Mouse (Mus musculus) limb, embryonic 14.5 days (tissue): ENCODE measurements at regions not wholly inside any gene's neighbourhood (a gene's known extent, or its start where the extent isn't known, plus 50 kb on each side); places are given as distances from the start of the nearest gene placed in this dataset.

Experiments
- ATAC-seq: fragments of 200-750 bp; cut with Nextera tagmentation; 2 replicates; pipeline ENCODE4 v1.8.0; 2017; ENCODE audit warnings: low read depth, moderate number of reproducible peaks, moderate TSS enrichment; ENCODE audit not compliant: low FRiP score
- DNase-seq: peaks from one replicate; pipeline ENCODE4 v3.0.0-alpha.2; 2015; ENCODE audit warnings: low spot score
- H3K27ac ChIP-seq: fragments of 300-500 bp; sonication (generic); replicated peaks from 2 replicates; pipeline ENCODE4 v1.5.1; 2014; ENCODE audit warnings: low read depth, mild to moderate bottlenecking, low read length, moderate library complexity, mixed read lengths
- H3K27me3 ChIP-seq: fragments of 300-500 bp; sonication (generic); 2 replicates; pipeline ENCODE4 v1.6.1; 2014; ENCODE audit warnings: low read length, mixed read lengths; ENCODE audit not compliant: control insufficient read depth, insufficient read depth
- H3K36me3 ChIP-seq: fragments of 300-500 bp; sonication (generic); 2 replicates; pipeline ENCODE4 v1.6.1; 2014; ENCODE audit warnings: mild to moderate bottlenecking, low read length, moderate library complexity, mixed read lengths; ENCODE audit not compliant: control insufficient read depth, insufficient read depth
- H3K4me1 ChIP-seq: fragments of 300-500 bp; sonication (generic); 2 replicates; pipeline ENCODE4 v1.6.1; 2014; ENCODE audit warnings: antibody characterized with exemption, low read length, mixed read lengths; ENCODE audit not compliant: control insufficient read depth, insufficient read depth
- H3K4me2 ChIP-seq: fragments of 300-500 bp; sonication (generic); replicated peaks from 2 replicates; pipeline ENCODE4 v1.6.1; 2014; ENCODE audit warnings: low read depth, mild to moderate bottlenecking, low read length, moderate library complexity; ENCODE audit not compliant: severe bottlenecking
- H3K4me3 ChIP-seq: fragments of 300-500 bp; sonication (generic); replicated peaks from 2 replicates; pipeline ENCODE4 v1.5.1; 2014; ENCODE audit warnings: low read length
- H3K9ac ChIP-seq: fragments of 300-500 bp; sonication (generic); 2 replicates; pipeline ENCODE4 v1.6.1; 2014; ENCODE audit warnings: mild to moderate bottlenecking, low read depth, low read length, moderate library complexity; ENCODE audit not compliant: severe bottlenecking
- H3K9me3 ChIP-seq: fragments of 300-500 bp; sonication (generic); 2 replicates; pipeline ENCODE4 v1.6.1; 2016; ENCODE audit warnings: low read length; ENCODE audit not compliant: control insufficient read depth
- POLR2A ChIP-seq: fragments of 200-500 bp; IDR thresholded peaks from 2 replicates; pipeline ENCODE4 v1.8.0; 2012; ENCODE audit warnings: inconsistent platforms, mild to moderate bottlenecking, moderate library complexity, borderline replicate concordance; ENCODE audit not compliant: insufficient read depth, insufficient read length; ENCODE audit errors: extremely low read depth
- WGBS: fragments of 180-500 bp; shearing (Covaris S2); extraction: QIAGEN DNeasy Blood & Tissue Kit; methylation state at CpG from one replicate; pipeline ENCODE4 v1.1.7; 2014; 5-methylcytosine and 5-hydroxymethylcytosine counted together

DNA sequence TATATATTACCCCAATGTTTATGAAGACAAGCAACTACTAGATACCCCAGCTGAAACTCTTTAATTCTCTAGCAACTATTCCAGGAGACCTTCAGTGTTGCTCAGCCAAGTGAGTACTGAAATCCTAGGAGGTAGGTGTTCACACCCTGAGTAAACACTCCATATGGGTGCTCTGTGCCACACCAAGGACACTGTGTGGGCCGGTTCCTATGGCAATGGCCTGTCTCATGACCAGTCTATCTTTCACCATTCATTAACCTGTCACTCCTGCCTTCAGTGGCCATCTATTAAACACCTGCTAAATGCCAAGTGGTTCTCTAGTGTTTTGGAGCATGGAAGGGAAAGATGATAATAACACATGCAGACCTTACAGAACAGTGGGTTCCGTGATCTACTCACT is 180.9 kb upstream of the Tbl1xr1 start:
- H3K27ac ChIP-seq, result no peak overlapping the region
- DNase-seq, result no peak
- no peak for TF ChIP-seq POLR2A
- no peak overlapping the region for H3K4me3 ChIP-seq
- no peaks in the 10 kb centered on the region for H3K4me1 ChIP-seq
- no peaks in the 10 kb centered on the region for H3K27me3 ChIP-seq
- no peak overlapping the region for H3K4me2 ChIP-seq
- WGBS, result 85% methylated on average over 2 of the region's 2 CpGs
- H3K9ac ChIP-seq, result no peak overlapping the region
- no peaks in the 10 kb centered on the region for H3K36me3 ChIP-seq
- H3K9me3 ChIP-seq, result no peaks in the 10 kb centered on the region
- no peak for ATAC-seq

DNA sequence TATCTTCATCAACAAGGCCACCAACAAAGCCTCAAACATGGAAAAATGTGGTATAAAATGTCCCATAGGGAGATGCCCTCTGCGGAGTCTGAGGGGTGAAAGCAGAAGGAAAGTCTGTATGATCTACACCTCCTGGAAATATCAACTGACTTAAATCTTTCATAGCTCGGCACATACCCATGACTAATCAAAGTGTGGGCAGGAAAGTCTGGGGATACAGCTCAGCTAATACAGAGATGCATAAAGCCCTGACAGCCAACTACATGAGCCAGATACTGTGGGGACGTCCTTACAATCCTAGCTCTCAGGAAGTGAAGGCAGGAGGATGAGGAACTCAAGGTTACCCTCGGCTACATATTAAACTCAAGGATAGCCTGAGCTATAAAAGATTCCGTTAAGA is 178.2 kb upstream of the Tbl1xr1 start:
- no peak for ATAC-seq
- Histone ChIP-seq H3K4me3 (no peak overlapping the region), H3K4me1 (no peaks in the 10 kb centered on the region), H3K9me3 (no peaks in the 10 kb centered on the region), H3K36me3 (no peaks in the 10 kb centered on the region), H3K9ac (no peak overlapping the region), H3K27me3 (no peaks in the 10 kb centered on the region), H3K27ac (no peak overlapping the region), H3K4me2 (no peak overlapping the region)
- DNase-seq, result no peak
- 75% methylated on average over 5 of the region's 5 CpGs for WGBS
- TF ChIP-seq POLR2A, result no peak

DNA sequence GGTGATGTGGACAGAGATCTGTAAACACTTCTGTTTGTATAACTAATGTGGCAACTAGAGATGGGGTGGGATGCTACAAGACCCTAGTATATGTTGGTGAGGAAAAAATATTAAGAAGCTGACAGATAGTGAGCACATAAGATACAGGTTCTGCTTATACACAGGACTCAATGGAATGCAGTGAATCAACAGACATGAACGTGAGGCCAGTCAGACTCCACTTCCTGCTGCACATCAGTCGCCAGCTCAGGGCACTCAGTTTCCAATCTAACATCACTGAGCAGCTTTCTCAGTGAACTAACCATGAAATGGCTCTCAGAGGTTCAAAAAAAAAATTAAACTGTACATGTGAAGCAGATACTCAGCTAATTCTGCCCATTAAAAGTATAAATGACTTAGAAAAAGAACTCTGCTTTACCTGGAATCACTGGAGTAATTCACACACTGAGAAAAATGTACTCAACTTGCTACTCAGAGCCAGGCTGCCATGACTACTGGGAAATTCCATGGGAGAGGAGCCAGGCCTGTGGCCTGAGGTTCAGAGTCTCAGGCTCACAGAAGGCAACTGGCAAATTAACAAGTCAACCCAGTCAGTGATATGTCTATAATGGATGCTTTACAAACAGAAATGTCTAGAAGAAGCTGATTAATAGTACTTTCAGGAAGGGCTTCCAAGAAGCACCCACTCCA is 170.9 kb upstream of the Tbl1xr1 start:
- no peaks in the 10 kb centered on the region for H3K27me3 ChIP-seq
- no peak overlapping the region for H3K4me3 ChIP-seq
- H3K4me1 ChIP-seq, result no peaks in the 10 kb centered on the region
- H3K36me3 ChIP-seq, result no peaks in the 10 kb centered on the region
- TF ChIP-seq POLR2A, result no peak
- no peak for DNase-seq
- H3K9ac ChIP-seq, result no peak overlapping the region
- 58% methylated on average over 2 of the region's 2 CpGs for WGBS
- no peak overlapping the region for H3K4me2 ChIP-seq
- ATAC-seq, result no peak
- H3K27ac ChIP-seq, result no peak overlapping the region
- H3K9me3 ChIP-seq, result no peaks in the 10 kb centered on the region

DNA sequence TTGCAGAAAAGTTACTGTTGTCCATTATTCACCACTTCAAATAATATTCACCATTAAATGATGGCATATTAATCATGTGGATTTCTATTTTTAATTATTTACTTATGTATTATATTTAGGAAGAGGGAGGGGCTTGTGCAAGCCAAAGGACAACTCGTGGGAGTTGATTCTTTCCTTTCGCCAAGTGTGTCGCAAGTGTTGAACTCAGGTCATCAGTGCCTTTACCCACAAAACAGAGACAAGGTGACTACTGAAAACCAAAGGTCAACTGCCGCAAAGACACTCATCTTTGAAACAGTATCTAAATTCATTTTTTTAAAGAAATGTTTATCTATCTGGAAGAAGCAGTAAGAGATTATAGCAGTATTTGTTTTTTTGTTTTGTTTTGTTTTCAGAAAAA is 167.6 kb upstream of the Tbl1xr1 start:
- TF ChIP-seq POLR2A, result no peak
- H3K27me3 ChIP-seq, result no peaks in the 10 kb centered on the region
- H3K9ac ChIP-seq, result no peak overlapping the region
- 92% methylated on average over 4 of the region's 4 CpGs for WGBS
- H3K9me3 ChIP-seq, result no peaks in the 10 kb centered on the region
- H3K27ac ChIP-seq, result no peak overlapping the region
- no peak for ATAC-seq
- no peaks in the 10 kb centered on the region for H3K4me1 ChIP-seq
- DNase-seq, result no peak
- H3K36me3 ChIP-seq, result no peaks in the 10 kb centered on the region
- no peak overlapping the region for H3K4me2 ChIP-seq
- no peak overlapping the region for H3K4me3 ChIP-seq

DNA sequence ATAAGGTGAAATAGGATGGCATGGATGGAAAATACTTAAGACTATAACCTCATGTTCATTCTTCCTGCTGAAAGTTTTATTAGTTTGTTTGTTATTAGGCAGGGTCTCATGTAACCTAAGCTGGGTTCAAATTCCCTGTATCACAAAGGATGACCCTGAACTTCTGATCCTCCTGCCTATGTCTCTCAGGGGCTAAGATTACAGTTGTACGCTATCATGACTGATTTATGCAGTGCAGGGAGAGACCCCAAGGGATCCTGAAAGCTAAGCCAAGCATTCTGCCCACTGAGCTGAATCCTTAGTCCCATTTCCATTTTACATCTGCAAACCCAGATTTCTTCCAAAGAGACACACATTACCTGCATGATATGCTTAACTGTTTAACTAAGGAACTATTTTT is 166.4 kb upstream of the Tbl1xr1 start:
- WGBS, result 67% methylated on average over 1 of the region's 1 CpGs
- no peak for TF ChIP-seq POLR2A

DNA sequence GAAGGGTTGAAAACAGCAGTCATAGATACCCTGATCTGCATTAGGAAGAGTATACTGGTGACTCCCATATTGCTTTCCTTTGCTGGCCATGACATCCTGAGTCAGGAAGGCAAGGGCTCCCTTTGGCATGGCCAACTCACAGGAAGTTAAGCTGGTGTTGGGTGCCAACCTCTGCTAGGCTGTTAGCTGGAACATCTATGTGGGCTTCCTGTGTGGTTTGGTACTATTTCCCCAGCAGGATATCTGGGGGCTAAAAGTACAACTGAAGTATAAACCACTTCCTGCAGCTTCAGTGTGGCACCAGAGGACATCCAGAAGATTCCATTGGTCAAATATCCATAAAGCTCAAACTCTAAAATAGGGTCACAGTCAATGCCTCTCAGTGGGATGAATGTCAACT is 165.4 kb upstream of the Tbl1xr1 start:
- no peaks in the 10 kb centered on the region for H3K4me1 ChIP-seq
- no peaks in the 10 kb centered on the region for H3K9me3 ChIP-seq
- no peak for TF ChIP-seq POLR2A
- H3K27me3 ChIP-seq, result no peaks in the 10 kb centered on the region
- DNase-seq (no peak), ATAC-seq (no peak)
- H3K4me3 ChIP-seq, result no peak overlapping the region
- H3K27ac ChIP-seq, result no peak overlapping the region
- H3K4me2 ChIP-seq, result no peak overlapping the region
- no peaks in the 10 kb centered on the region for H3K36me3 ChIP-seq
- no peak overlapping the region for H3K9ac ChIP-seq

More for the DNA sequence above, 166.4 kb upstream of the Tbl1xr1 start:
- H3K4me2 ChIP-seq, result no peak overlapping the region
- ATAC-seq, result no peak
- H3K9ac ChIP-seq, result no peak overlapping the region
- no peak overlapping the region for H3K27ac ChIP-seq
- H3K36me3 ChIP-seq, result no peaks in the 10 kb centered on the region
- no peaks in the 10 kb centered on the region for H3K4me1 ChIP-seq
- no peaks in the 10 kb centered on the region for H3K27me3 ChIP-seq
- no peak for DNase-seq
- no peak overlapping the region for H3K4me3 ChIP-seq
- no peaks in the 10 kb centered on the region for H3K9me3 ChIP-seq
